23 mouse cellular contexts compared by ENCODE assay signal in genomic region chr12:70449961-70450360, GRCm38 (mm10).
"Had no signal": no experiment of that assay in that cellular context is flagged by ENCODE, and none has a peak within 500 bp of the region (broad histone marks: within the 10 kb centered on the region; RNA-seq: fewer than 3 reads in every experiment).

No protein-coding gene starts in this region.

- H3K27ac ChIP-seq: heart, embryonic 10.5 days; hindbrain, embryonic 13.5 days; hindbrain, embryonic 15.5 days; hindbrain, postnatal 0 days; kidney, embryonic 15.5 days; kidney, postnatal 0 days; limb, embryonic 13.5 days had no signal

- ATAC-seq: forebrain, postnatal 0 days; hindbrain, postnatal 0 days; intestine, embryonic 16.5 days had no signal

- H3K27me3 ChIP-seq: heart, embryonic 12.5 days; hindbrain, embryonic 13.5 days; hindbrain, embryonic 15.5 days; kidney, embryonic 15.5 days; limb, embryonic 13.5 days had no signal

- H3K4me3 ChIP-seq: heart, embryonic 10.5 days; heart, embryonic 12.5 days; hindbrain, embryonic 13.5 days; hindbrain, embryonic 15.5 days; kidney, embryonic 15.5 days; limb, embryonic 13.5 days had no signal

- H3K9me3 ChIP-seq: heart, embryonic 10.5 days; heart, embryonic 12.5 days; hindbrain, embryonic 13.5 days; hindbrain, embryonic 15.5 days; kidney, embryonic 15.5 days; limb, embryonic 13.5 days had no signal

- H3K36me3 ChIP-seq: heart, embryonic 10.5 days; heart, embryonic 12.5 days; hindbrain, embryonic 13.5 days; hindbrain, embryonic 15.5 days; kidney, embryonic 15.5 days; limb, embryonic 13.5 days had no signal

- H3K4me2 ChIP-seq: heart, embryonic 12.5 days; hindbrain, embryonic 13.5 days; hindbrain, embryonic 15.5 days; kidney, embryonic 15.5 days; limb, embryonic 13.5 days had no signal

- DNase-seq: forebrain, postnatal 0 days; gastrocnemius, postnatal 14 days; gastrocnemius, postnatal 36 days; heart, adult 18-20 months; heart, postnatal 10 days; heart, postnatal 36 days; kidney, adult 11 months; kidney, adult 2 months; kidney, adult 9 months; kidney, postnatal 14 days; kidney, postnatal 36 days; layer of hippocampus, adult 9-11 months; layer of hippocampus, postnatal 36 days; left cerebral cortex, postnatal 4 days had no signal

- H3K9ac ChIP-seq: forebrain, postnatal 0 days; heart, embryonic 12.5 days; hindbrain, embryonic 13.5 days; hindbrain, embryonic 15.5 days; kidney, embryonic 15.5 days; limb, embryonic 13.5 days had no signal
